Mouse (Mus musculus) midbrain, embryonic 12.5 days (tissue): Measurements from ENCODE around the gene Gm42906. TPM values are rescaled to one million over a fixed set of nuclear protein-coding genes. Genes with fewer than 3 reads are reported as not detected.

Experiments used
- ATAC-seq: fragments of 200-750 bp; cut with Nextera tagmentation; 2 replicates; pipeline ENCODE4 v1.8.0; 2017; ENCODE audit warnings: low read depth, moderate TSS enrichment, moderate library complexity; ENCODE audit not compliant: low FRiP score
- H3K27ac ChIP-seq: fragments of 300-500 bp; sonication (generic); replicated peaks from 2 replicates; pipeline ENCODE4 v1.5.1; 2016; ENCODE audit warnings: mild to moderate bottlenecking
- H3K27me3 ChIP-seq: fragments of 300-500 bp; sonication (generic); 2 replicates; pipeline ENCODE4 v1.6.1; 2016; ENCODE audit warnings: mild to moderate bottlenecking
- H3K36me3 ChIP-seq: fragments of 300-500 bp; sonication (generic); 2 replicates; pipeline ENCODE4 v1.6.1; 2016
- H3K4me1 ChIP-seq: fragments of 300-500 bp; sonication (generic); 2 replicates; pipeline ENCODE4 v1.6.1; 2016
- H3K4me2 ChIP-seq: fragments of 300-500 bp; sonication (generic); replicated peaks from 2 replicates; pipeline ENCODE4 v1.6.1; 2016; ENCODE audit warnings: mild to moderate bottlenecking, moderate library complexity
- H3K4me3 ChIP-seq: fragments of 300-500 bp; sonication (generic); 2 replicates; pipeline ENCODE4 v1.5.1; 2016; ENCODE audit warnings: mild to moderate bottlenecking
- H3K9ac ChIP-seq: fragments of 300-500 bp; sonication (generic); replicated peaks from 2 replicates; pipeline ENCODE4 v1.6.1; 2016; ENCODE audit warnings: mild to moderate bottlenecking, moderate library complexity
- H3K9me3 ChIP-seq: fragments of 300-500 bp; sonication (generic); 2 replicates; pipeline ENCODE4 v1.6.1; 2016; ENCODE audit warnings: mild to moderate bottlenecking
- WGBS: fragments of 180-500 bp; shearing (Covaris S2); methylation state at CpG from one replicate; pipeline ENCODE4 v1.1.7; 2016; 5-methylcytosine and 5-hydroxymethylcytosine counted together
- polyA plus RNA-seq: library from polyadenylated mRNA; unstranded; fragments of >200 nt; fragmentation: Nextera tagmentation; extraction: Ambion mirVana; gene quantifications from 2 replicates; pipeline ENCODE4 v1.2.1, GENCODE M21; 2016

Gm42906 gene
- polyA plus RNA-seq, 1 experiment from 2014 or later = not detected

DNA sequence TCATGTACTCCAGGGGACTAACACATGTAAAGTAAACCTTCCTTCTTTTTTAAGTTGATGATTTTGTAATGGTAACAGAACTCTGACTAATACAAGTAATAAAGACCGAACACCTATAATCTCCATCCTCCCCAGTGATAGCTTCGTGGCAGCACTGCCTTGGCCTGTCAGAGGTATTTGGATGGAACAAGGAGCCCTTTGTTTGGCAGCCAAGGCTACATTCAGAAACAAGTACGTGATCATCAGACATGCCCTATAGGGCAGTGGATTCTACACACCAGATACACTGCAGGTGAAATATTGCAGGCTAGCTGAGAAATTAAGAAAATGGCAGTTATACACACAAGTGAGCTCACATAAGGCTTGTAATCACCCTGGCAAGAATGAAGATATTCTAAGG, 79.5 kb downstream of the Gm42906 start:
- Histone ChIP-seq H3K27me3 (no peaks in the 10 kb centered on the region), H3K4me1 (no peaks in the 10 kb centered on the region), H3K4me2 (no peak overlapping the region), H3K9ac (no peak overlapping the region), H3K4me3 (no peak overlapping the region), H3K27ac (no peak overlapping the region), H3K36me3 (no peaks in the 10 kb centered on the region), H3K9me3 (no peaks in the 10 kb centered on the region)
- WGBS = 87% methylated on average over 3 of the region's 3 CpGs
- no peak for ATAC-seq

GRCm38 (mm10) chr5:151346626-151347025, 81.3 kb downstream of the Gm42906 start:
- Histone ChIP-seq H3K36me3 (no peaks in the 10 kb centered on the region), H3K9ac (no peak overlapping the region), H3K4me3 (no peak overlapping the region), H3K4me1 (no peaks in the 10 kb centered on the region), H3K27ac (no peak overlapping the region), H3K4me2 (no peak overlapping the region), H3K27me3 (no peaks in the 10 kb centered on the region), H3K9me3 (no peaks in the 10 kb centered on the region)
- no peak for ATAC-seq
- 90% methylated on average over 8 of the region's 8 CpGs for WGBS

GRCm38 (mm10) chr5:151344737-151345136, 83.2 kb downstream of the Gm42906 start:
- Histone ChIP-seq H3K4me3 (no peak overlapping the region), H3K4me1 (no peaks in the 10 kb centered on the region), H3K27me3 (no peaks in the 10 kb centered on the region), H3K4me2 (no peak overlapping the region), H3K9ac (no peak overlapping the region), H3K9me3 (no peaks in the 10 kb centered on the region), H3K36me3 (no peaks in the 10 kb centered on the region), H3K27ac (no peak overlapping the region)
- WGBS = 88% methylated on average over 4 of the region's 4 CpGs
- no peak for ATAC-seq

GRCm38 (mm10) chr5:151333686-151334085, 94.3 kb downstream of the Gm42906 start:
- no peak for ATAC-seq
- Histone ChIP-seq H3K4me3 (no peak overlapping the region), H3K27me3 (no peaks in the 10 kb centered on the region), H3K4me2 (no peak overlapping the region), H3K36me3 (no peaks in the 10 kb centered on the region), H3K9ac (no peak overlapping the region), H3K4me1 (no peaks in the 10 kb centered on the region), H3K9me3 (no peaks in the 10 kb centered on the region), H3K27ac (no peak overlapping the region)

DNA sequence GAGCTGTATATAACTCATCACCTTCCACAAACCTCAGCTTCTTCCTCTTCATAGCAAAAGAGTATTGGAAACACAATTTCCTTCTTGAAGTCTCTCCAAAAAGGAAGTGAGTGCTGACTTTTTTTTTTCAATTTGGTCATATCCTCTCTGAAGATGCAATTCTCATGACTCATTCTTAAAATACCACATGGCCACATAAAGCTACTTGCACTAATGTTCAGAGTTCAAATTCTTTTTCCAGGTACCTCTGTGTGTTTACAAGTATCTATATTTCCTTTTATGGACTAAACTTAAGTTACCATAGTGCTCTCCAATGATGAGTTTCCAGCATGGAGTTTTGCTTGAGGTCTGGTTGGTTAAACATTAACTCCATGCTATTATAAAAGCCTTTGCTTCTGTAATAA, 94.8 kb downstream of the Gm42906 start:
- no peaks in the 10 kb centered on the region for H3K4me1 ChIP-seq
- H3K27ac ChIP-seq = no peak overlapping the region
- no peak overlapping the region for H3K9ac ChIP-seq
- H3K9me3 ChIP-seq = no peaks in the 10 kb centered on the region
- H3K4me2 ChIP-seq = no peak overlapping the region
- ATAC-seq = no peak
- no peak overlapping the region for H3K4me3 ChIP-seq
- no peaks in the 10 kb centered on the region for H3K36me3 ChIP-seq
- no peaks in the 10 kb centered on the region for H3K27me3 ChIP-seq

DNA sequence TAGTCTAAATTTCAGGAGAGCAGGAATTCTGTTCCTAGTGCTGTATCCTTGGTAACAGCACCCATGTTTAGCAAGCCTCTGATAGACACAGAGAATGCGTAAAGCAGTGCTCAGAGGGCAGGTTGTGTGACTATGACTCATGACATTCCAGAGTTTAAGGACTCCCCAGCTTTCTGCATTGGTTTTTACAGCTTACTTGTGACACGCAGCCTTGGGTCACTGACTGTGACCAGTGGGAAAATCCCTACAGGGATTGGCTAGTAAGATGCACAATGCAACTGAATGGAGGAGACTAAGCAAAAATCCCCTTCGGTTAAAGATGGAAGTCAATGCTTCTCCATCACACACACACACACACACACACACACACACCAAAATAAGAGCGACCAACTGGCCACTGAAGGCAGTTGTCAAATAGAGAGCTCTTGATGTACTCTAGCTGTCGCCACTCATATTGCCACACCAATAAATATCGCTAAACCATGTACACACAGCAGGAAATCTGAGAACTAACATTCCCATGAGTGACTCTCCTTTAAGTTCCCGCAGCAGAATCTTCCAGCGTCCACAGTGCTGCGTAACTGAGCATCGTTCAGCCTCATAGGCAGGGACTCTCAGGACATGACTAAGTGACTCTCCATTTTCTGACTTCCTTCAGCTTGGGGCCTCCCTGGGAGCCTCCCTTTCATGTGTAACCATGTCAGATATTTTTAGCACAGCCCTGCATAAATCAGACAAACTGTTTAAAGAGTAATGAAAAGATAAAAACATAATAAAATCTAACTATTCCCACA, 112.0 kb downstream of the Gm42906 start:
- Histone ChIP-seq H3K4me3 (no peak overlapping the region), H3K36me3 (no peaks in the 10 kb centered on the region), H3K27me3 (no peaks in the 10 kb centered on the region), H3K4me1 (no peaks in the 10 kb centered on the region), H3K9me3 (no peaks in the 10 kb centered on the region), H3K27ac (no peak overlapping the region), H3K4me2 (no peak overlapping the region), H3K9ac (no peak overlapping the region)
- no peak for ATAC-seq
- WGBS = 75% methylated on average over 10 of the region's 10 CpGs

GRCm38 (mm10) chr5:151300286-151300685, 127.7 kb downstream of the Gm42906 start:
- H3K4me2 ChIP-seq = no peak overlapping the region
- no peaks in the 10 kb centered on the region for H3K4me1 ChIP-seq
- H3K27me3 ChIP-seq = no peaks in the 10 kb centered on the region
- no peaks in the 10 kb centered on the region for H3K9me3 ChIP-seq
- no peak overlapping the region for H3K27ac ChIP-seq
- ATAC-seq = no peak
- WGBS = 85% methylated on average over 2 of the region's 2 CpGs
- no peak overlapping the region for H3K9ac ChIP-seq
- H3K4me3 ChIP-seq = no peak overlapping the region
- no peaks in the 10 kb centered on the region for H3K36me3 ChIP-seq

DNA sequence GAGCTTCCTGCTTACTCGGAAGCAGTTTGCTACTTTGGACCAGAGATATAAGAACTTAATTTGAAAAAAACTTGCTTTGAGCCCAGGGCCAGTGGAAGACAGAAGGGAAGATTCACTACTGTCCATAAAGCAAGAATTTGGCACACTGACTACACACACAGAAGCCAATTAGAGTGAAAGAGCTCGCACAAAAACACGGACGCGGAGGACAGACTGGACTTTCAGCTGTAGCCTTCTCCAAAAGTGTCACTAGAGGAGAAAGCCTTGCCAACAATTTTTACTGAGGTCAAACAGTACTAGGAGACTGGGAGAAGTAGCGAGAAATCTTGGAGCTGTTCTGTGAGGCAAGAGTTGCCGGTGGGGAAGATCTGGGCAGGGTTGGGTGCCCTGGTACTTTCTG, 128.4 kb downstream of the Gm42906 start:
- H3K27ac ChIP-seq = no peak overlapping the region
- 91% methylated on average over 7 of the region's 7 CpGs for WGBS
- H3K36me3 ChIP-seq = no peaks in the 10 kb centered on the region
- no peaks in the 10 kb centered on the region for H3K9me3 ChIP-seq
- H3K27me3 ChIP-seq = no peaks in the 10 kb centered on the region
- no peaks in the 10 kb centered on the region for H3K4me1 ChIP-seq
- no peak overlapping the region for H3K9ac ChIP-seq
- no peak overlapping the region for H3K4me3 ChIP-seq
- H3K4me2 ChIP-seq = no peak overlapping the region
- no peak for ATAC-seq

GRCm38 (mm10) chr5:151298371-151298770, 129.6 kb downstream of the Gm42906 start:
- Histone ChIP-seq H3K27ac (no peak overlapping the region), H3K4me3 (no peak overlapping the region), H3K4me1 (no peaks in the 10 kb centered on the region), H3K4me2 (no peak overlapping the region), H3K36me3 (no peaks in the 10 kb centered on the region), H3K27me3 (no peaks in the 10 kb centered on the region), H3K9ac (no peak overlapping the region), H3K9me3 (no peaks in the 10 kb centered on the region)
- 70% methylated on average over 4 of the region's 4 CpGs for WGBS
- no peak for ATAC-seq

DNA sequence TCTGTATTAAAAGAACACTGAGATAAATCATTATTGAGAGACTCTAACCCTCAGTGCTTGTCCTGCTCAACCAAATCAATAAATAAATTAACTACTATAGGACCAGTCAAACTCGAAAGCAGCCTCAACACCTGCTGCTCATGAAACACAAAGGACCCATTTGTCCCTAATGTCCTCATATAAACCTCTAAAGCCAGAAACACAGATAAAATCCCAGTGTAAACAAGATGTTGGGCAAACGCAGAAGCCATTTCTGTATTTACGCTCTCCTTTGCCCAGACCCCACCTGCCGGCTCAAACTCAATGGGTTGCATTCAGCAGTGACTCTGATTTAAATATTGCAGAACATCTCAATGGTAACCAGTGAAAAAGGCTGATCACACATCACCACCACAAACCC, 131.7 kb downstream of the Gm42906 start:
- WGBS = 73% methylated on average over 4 of the region's 4 CpGs
- Histone ChIP-seq H3K4me1 (no peaks in the 10 kb centered on the region), H3K4me2 (no peak overlapping the region), H3K27ac (no peak overlapping the region), H3K4me3 (no peak overlapping the region), H3K9me3 (no peaks in the 10 kb centered on the region), H3K36me3 (no peaks in the 10 kb centered on the region), H3K9ac (no peak overlapping the region), H3K27me3 (no peaks in the 10 kb centered on the region)
- no peak for ATAC-seq

- Histone ChIP-seq H3K4me2 (no peak overlapping the region), H3K27me3 (no peaks in the 10 kb centered on the region), H3K9ac (no peak overlapping the region), H3K36me3 (no peaks in the 10 kb centered on the region), H3K4me3 (no peak overlapping the region), H3K9me3 (no peaks in the 10 kb centered on the region), H3K27ac (no peak overlapping the region), H3K4me1 (no peaks in the 10 kb centered on the region)
- ATAC-seq = no peak
- WGBS = 82% methylated on average over 4 of the region's 4 CpGs
Measured at GRCm38 (mm10) chr5:151293591-151293990, 134.4 kb downstream of the Gm42906 start.

DNA sequence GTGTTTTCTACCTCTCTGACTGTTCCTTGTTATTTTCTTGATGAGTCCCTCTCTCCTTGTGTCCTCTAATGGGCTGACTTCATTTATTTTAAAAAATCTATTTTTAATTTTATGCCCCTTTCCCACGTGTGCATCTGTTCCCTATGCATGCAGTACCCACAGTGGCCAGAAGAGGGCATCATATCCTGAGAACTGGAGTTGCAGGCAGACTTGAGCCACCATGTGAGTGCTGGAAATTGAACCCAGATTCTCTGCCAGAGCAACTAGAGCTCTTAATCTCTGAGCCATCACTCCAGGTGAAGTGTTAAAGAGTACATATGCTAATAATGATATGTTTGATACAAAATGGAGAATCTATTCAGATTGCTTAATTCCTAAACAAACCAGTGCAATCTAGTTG, 135.7 kb downstream of the Gm42906 start:
- H3K27me3 ChIP-seq = no peaks in the 10 kb centered on the region
- 26% methylated on average over 1 of the region's 1 CpGs for WGBS
- H3K9me3 ChIP-seq = no peaks in the 10 kb centered on the region
- no peak overlapping the region for H3K4me2 ChIP-seq
- no peak overlapping the region for H3K27ac ChIP-seq
- no peak overlapping the region for H3K9ac ChIP-seq
- H3K4me3 ChIP-seq = no peak overlapping the region
- no peaks in the 10 kb centered on the region for H3K4me1 ChIP-seq
- ATAC-seq = no peak
- no peaks in the 10 kb centered on the region for H3K36me3 ChIP-seq

GRCm38 (mm10) chr5:151286331-151286730, 141.6 kb downstream of the Gm42906 start:
- Histone ChIP-seq H3K9ac (no peak overlapping the region), H3K36me3 (no peaks in the 10 kb centered on the region), H3K9me3 (no peaks in the 10 kb centered on the region), H3K27me3 (no peaks in the 10 kb centered on the region), H3K4me1 (no peaks in the 10 kb centered on the region), H3K27ac (no peak overlapping the region), H3K4me2 (no peak overlapping the region), H3K4me3 (no peak overlapping the region)
- WGBS = 77% methylated on average over 1 of the region's 1 CpGs
- no peak for ATAC-seq
